Mouse (Mus musculus) heart, adult 9 months (tissue): Measurements from ENCODE around the gene Copb2.

Source experiments
- DNase-seq, 2 experiments: peaks; one replicate each; pipeline ENCODE4 v3.0.0; 2022; ENCODE audit warnings: low spot score in 2 of 2

Gene Copb2

DNA sequence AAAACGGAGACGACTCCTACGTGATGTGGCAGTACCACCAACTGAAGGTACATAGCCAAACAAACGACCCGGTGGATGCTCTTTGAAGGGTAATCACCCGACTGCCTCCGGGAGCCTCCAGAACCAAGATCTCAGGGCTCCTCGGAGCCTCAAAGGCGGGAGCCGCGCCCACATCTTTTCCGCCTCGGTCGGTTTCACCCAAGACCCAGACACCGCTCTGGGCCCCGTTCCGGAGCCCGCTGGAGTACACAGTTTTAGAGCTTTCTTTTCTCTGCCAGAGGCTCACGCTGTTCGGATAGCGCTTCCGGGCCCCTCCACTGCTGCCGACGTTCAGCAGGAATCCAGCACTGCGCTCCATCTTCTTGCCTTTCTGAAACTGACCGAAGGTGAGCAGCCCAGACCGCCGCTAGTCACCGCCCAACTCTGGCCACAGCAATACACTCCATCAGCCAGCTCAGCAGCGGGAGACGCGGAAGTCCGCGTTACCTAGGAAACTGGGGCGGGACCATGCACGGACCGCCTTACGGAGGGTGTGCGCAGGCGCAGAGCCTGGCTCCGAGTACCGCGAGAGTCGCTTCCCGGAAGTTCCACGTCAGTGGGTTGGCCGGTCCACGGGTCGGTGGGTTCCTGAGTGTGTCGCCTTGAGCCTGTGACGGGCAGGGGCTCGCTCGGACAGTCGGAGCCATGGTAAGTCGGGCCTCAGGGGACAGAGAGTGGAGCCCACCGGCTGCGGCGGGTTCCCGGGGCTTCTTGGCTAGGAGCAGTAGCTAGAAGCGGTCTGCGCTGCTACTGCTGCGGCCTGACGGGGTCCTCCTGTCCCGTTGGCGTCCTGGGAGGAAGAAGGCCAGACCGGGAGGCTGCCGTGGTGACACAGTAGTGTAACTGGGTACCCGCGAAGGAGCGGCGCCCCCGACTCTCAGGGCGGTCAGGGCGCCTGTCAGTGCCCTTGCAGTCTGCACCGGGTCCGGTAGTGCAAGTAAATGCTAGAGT is at the start of gene Copb2:
Copb2 (plus strand) TSS at position 585 of the 990 bp plus-strand sequence.
- peak; percentile 96 to 98 for DNase-seq

DNA sequence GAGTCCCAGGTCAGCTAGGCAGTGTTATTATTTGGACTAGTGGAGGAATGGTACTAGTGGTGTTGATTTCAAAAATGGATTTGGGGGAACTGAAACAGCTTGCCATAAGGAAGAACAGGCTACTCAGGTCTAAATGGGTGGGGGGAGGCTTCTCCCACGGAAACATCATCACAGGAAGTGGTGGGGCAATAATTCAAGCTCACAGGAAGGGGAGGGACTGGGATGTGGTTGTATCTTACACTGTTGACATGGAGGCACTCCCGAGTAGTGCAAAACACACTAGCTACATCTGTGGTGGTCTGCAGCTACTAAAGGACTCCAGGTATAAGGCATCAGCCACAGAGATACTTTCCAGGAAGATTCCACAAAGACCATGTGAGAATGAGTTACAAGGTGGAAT is 39.6 kb upstream of the Copb2 start:
- DNase-seq, result no peak

DNA sequence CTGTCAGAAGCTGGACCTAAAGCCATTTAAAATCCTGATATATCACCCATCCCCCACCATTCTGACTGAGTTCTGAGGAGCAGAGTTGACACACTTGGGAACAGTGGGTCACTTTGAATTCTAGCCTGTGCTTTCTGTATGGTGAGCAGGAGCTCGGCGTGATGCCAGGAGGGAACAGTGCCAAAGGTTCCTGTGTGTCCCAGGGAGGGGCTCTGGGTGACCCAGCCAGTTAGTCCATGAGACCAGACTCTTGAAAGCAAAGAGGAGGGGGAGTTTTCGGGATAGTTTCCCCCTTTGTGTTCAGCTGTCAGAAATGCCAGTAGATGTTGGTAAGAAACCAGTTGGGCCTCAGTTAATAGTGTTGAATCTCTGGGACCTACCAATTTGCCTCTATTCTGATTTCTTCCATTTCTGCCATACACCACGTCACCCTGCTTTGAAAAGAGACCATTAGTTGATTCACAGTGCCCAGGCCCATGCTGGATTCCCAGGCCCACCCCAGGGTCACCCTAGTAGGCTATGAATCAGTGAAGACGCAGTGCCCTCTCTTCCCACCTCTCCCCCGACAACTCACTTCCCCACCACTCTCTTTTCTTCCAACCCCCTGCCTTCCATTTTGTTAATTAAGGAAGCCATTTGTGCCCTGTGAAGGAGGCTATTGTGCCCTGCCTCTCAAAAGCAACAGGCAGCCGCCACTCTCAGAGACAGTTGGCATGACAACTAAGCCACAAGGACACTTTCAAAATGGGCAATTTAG is 38.6 kb upstream of the Copb2 start:
- no peak for DNase-seq

DNA sequence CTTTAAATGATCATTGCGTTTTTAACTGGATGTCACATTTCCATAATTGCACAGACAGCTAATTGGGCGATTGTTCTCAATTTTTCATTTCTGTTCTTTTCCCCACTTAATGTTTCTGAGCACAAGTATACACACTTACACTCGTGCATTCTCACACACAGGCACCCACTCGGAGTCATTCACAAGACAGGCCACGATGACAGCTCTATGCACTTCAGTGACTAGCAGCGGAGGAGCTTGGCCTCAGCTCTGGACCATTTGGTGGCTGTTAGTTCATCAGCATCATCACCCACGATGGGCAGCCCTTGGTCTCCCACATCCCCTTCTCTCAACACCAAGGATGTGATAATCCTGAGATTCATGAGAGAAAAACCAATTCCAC is 38.0 kb upstream of the Copb2 start:
- DNase-seq, result no peak

DNA sequence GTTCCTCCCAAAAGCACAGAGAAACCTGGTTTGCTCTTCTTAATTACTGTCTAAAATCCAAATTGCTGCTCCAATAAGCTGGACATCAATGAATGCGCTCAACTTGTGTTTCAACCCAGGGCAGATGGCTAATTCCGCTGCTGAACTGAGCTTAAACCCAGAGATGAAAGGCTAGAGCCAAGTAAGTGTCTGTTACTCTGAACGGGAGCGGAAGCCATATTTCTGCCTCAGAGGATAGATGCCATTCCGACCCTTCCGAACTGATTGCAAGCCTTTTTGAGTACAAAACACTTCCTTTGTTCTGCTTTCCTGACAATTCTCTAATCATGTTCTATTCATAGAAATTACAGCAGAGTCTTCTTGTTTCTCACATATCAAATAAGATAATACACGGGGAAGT is 36.3 kb upstream of the Copb2 start:
- no peak for DNase-seq

DNA sequence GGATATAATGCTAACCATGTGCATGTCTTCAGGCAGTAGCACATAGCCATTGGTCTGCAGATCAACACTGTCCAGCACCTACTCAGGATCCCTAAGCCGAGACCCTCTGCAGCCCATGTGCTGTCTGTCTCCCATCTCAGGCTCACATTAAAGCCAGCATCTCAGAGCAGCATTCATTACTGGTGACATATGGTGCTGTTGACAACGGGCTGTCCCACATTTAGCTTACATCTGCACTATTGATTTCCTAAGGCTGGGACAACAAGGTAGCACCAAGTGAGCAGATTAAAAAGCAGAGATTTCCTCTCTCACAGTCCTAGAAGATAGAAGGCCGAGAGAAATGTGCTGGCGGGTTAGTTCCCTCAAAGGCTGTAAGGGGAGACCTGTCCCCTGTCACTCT is 33.7 kb upstream of the Copb2 start:
- DNase-seq, result no peak

DNA sequence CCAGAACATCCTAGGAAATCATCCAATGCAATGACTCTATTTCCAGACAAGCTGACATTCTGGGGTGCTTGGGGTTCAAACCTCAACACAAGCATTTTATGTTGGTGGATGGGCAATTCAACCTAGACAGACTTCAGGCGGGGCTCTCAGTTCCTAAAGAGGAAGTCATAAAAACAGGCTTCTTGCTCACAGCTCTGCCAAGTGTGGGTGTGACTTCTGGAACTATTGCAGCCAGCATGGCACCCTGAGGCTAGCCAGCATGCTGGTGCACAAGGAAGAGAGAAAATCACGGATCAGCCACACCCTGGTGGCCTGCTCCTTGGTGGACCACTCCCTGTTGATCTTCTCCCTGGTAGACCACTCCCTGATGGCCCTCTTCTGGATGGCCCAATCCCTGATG is 32.5 kb upstream of the Copb2 start:
- DNase-seq, result no peak

DNA sequence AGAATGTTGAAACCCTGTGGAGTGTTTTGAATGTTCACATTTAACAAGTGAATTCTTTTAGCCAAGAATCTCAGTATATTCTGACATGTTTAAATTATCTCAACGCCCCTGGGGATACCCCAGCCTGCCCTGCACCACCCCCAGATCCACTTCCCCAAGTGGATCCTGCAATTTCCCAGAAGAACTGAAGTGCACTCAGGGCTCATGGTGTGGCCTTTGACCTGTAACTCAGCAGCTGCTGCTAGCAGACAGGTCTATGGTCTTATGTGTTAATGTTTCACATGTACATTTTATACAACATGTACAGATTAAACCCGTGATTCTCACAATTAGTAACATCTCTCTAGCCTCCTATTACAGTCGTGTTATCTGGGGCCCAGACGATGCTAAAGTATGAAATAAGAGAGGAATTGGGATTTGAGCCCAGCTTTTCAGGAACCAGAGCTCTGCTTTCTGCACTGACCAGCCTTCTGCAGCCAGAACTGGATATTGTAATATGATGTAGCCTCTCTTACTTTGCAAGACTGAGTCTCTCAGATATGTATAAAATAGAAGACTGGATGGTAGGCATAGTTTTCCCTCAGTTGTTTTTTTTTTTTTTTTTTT is 28.7 kb upstream of the Copb2 start:
- DNase-seq, result no peak

DNA sequence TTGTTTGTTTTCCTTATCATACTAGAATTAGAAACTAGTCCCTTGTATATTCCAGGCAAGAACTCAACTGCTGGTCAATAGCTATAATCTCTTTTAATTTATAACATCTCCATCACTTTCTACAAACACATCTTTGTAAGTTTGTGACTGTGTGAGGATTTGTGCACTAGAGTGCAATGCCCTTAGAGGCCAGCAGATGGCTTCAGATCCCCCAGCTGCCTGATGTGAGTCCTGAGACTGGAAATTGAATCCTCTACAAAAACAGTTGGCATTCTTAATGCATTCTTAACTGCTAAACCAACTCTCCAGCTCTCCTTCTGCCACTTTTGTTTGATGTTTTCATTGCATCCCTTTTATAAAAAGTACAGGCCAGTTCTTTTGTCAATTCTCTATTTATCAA is 27.8 kb upstream of the Copb2 start:
- DNase-seq, result no peak

DNA sequence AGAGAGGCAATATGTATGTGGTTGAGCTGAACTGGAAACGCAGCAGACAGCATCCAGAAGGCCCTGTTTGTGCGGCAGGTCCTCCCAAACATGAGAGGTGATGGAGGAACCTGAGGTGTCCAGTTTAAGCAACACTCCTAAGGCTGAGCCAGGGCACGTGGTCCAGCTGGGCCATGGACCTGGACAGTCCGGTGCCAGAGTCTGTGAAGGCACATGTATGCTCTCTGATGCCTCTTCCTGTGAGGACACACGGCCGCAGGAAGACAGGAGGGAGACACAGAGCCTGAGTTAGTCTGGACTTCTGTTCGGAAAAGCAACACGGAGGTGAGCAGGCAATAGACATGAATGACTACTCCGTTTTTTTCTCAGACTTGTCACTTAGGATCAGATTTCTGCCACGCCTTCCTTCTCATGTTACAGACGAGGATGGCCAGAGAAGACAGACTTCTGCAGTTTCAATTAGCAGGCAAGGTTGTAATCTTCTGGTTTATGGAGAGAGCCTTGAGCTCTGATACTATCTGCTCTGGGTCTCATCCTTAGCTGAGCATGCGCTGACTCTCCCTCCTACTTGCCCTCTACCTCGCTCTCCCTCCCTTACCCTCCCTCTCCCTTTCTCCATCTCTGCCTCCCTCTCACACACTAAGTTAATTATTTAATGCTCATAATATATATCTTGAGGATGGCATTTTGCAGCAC is 25.4 kb upstream of the Copb2 start:
- DNase-seq, result no peak

DNA sequence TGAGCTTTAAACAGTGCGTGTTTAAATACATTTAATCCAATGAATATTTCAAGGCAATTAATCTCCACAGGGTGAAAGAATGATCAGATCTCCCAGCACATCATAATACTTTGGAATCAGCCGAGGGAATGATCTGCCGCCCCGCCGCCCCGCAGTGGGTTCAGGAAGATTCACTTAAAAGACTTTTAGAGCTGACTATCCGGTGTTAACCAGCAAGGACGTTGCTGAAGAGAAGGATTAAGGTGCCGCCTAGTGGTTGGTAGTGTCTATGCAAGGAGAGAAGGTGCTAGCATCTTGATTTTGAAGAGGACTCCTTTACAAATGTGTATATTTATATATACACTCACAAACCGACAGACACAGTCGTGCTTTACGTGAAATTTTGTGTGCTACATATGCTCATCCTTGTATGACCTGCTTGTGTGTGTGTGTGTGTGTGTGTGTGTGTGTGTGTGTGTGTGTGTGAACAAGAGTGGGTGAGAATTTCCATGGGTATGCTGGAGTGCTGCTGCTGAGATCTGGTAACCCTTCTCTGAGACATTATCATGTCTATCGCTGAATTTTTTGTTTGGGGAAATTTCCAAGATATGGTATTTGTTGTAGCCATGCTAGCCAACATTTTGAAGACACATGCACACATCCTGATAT is 24.7 kb upstream of the Copb2 start:
- peak; percentile 26 to 59 for DNase-seq

DNA sequence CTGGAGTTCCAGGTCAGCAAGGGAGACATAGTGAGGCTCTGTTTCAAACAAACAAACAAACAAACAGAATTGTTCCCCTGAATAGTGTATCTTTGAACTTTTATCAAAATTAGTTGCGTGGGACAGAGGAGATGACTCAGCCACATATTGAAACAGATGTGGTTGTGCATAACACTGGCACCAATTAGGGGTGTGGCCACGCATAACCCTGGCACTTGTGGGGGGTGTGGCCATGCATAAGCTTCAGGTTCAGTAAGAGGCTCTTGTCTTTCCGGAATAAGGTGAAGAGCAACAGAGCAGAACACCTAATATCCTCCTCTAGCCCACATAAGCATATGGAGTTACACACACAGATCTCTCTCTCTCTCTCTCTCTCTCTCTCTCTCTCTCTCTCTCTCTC is 19.5 kb upstream of the Copb2 start:
- no peak for DNase-seq

DNA sequence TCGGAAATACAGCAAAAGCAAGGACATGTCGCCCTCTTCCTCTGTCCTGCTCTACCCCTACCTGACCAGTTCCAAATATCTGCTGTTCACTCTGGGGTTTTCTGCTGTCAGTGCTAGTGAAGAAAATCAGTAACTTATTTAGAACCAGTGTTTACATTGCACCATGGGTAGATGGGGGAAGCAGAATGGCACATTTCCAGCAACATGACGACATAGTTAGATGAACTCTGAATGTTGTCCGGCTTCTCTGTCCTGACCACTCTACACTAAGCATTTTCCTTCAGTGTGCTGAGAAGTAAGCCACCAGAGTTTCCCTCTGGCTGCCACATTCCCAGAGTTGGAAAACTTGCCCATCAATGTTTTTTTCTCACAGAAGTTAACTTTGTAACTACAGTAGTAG is 20.3 kb downstream of the Copb2 start:
- DNase-seq, result no peak

DNA sequence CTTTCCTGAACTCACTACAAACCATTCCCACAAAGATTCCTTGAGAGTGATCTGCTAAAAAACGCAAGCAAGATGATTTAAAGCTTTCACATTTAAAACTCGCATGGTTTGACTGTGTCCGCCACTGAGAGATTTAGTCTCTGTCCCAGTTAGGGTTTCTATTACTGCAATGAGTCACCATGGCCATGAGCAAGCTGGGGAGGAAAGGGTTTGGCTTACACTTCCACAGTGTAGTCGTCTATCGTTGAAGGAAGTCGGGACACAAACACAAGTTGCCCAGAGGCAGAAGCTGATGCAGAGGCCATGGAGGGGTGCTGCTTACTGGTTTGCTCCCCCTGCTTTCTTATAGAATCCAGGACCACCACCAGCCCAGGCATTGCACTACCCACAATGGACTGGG is 36.6 kb downstream of the Copb2 start:
- DNase-seq, result no peak

DNA sequence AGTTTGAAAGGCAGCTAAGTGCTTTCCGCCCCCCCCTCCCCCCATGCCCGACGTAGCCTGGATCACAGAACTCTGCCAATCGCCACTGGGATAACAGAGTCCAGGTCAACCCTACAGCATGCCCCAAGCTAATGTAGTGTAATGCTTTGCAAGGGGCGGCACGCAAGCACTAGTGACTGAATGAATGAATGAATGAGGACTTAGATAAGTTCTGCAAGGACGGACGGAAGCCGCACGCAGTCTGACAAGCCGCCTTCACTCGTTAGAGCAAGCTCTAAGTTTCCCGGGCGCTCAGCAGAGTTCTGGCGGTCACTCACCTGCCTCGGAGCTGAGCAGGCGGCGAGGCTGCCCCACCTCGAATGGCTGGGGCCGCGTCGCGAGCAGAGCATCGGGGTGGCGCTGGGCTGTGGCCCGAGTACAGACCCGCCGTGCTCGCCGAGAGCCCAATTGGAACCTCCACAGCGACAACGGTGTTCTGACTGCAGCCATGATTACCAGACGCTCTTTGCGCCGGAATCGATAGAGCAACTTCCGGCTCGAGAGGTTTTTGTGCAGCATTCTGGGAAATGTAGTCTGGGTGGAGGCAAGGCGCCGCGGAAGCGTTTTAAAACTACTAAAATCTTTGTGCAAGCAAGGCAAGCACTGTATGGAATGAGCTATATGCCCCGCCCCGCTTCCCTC is 37.8 kb downstream of the Copb2 start, which contains the start of gene Mrps22:
Mrps22 (minus strand) TSS at position 505 of the 681 bp plus-strand sequence.
- DNase-seq, result peak; percentile 68 to 80

DNA sequence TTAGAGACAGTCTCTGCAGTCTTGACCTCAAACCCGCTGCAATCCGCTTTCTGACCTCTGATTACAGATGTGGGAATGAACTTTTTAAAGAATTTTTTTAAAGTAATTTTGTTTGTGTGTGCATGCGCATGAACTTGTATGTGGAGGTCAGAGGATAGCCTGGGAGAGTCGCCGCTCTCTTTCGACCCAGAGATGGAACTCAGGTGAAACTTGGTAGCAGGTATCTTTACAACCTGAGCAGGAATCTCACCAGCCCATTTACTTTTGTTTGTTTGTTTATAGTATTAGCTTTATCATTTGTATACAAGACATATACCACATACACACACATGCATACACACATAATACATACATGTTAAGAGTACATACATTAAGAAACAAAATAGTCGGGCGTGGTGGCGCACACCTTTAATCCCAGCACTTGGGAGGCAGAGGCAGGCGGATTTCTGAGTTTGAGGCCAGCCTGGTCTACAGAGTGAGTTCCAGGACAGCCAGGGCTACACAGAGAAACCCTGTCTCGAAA is 38.4 kb downstream of the Copb2 start:
- DNase-seq, result no peak

DNA sequence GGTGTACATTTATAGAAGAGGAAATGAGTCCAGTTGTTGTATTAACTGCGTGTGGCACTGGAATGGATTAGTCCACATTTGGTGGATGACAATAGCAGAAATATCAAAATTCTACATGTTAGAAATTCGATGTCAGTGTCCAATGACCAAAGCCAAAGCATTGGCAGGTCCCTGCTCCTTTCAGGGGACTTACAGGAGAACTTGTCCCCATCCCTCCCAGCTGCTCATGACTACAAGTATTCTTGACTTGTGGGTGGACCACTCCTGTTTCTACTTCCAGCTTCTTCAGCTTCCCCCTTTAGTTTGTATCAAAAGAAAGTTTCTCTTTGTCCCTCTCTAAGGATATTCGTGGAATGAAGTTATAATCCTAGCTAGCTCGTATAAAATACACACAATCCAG is 41.4 kb downstream of the Copb2 start:
- no peak for DNase-seq

DNA sequence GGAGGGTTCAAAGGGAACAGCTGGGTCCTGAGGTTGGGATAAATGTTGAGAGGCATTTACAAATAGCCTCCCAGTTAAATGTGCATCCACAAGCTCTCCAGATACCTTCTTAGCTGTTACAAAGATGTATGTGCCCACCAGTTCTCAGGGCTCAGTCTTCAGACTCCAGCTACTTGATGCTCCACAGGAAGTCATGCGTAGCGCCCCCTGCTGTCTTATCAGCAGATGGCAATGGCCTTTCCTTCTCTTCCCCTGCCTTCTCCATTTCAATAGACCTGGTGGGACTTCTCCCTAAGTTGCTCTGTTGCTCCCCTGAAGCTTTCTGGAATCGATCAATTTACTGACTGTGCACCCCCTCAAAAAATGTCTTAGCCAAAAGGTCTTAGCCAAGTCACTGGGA is 65.0 kb downstream of the Copb2 start:
- no peak for DNase-seq

DNA sequence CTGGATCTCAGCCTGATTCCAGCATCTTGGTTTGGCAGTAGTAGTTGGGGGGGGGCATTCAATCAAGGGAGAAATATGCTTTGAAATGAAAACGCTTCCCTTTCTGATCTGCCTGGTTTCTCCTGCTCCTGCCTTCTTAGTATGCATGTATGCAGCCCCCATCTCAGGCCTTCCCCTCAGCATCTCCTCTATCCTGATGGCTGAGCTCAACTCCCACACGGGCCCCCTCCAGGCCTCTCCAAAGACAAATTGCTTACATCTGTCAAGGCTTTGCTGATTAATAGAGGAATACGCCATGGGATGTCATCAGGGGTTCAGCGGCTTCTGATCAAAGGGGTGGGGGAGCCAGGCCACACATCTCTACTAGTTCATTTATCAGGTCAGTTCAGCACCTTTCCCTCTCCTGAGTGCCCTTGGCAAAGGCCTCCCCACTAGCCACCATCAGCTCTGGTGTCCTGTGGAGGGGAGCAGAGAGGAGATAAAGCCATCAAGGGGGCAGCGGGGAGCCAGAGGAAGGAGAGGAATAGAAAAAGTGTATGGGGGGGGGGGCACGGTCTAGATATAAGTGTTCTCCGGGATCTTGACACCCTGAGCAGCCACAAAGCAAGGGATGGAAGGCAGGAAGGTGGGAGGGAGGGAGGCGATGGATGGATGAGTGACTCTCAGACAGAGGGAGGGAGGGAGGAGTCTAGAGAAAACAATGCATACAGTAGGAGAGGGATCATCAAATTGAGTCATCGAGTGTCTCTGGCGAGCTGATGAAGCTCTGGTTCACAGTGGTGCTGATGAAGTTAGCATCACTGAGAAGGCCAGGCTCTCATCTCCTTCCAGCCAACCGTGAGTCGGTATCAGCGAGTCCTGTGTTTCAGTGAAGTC is 70.0 kb downstream of the Copb2 start:
- DNase-seq, result no peak
